Mouse (Mus musculus): Measurements from ENCODE around the gene Gm11444.

GRCm38 (mm10) chr11:85814678-85815077 lies 35.5 kb downstream of the Gm11444 start:
- no peak for TF ChIP-seq POLR2A (IDR thresholded peaks at IDR 0.05; ENCODE audit: low read depth, low read length)
- no peak for TF ChIP-seq CTCF (IDR thresholded peaks at IDR 0.05; ENCODE audit: borderline replicate concordance, insufficient read depth, low read length)
